Mouse (Mus musculus) neural tube, embryonic 12.5 days (tissue): ENCODE results near the gene Nap1l1. TPM values are rescaled to one million over a fixed set of nuclear protein-coding genes. Genes with fewer than 3 reads are reported as not detected.

Experiments used
- ATAC-seq: fragments of 200-750 bp; cut with Nextera tagmentation; 2 replicates; pipeline ENCODE4 v1.8.0; 2017; ENCODE audit warnings: low read depth, mild to moderate bottlenecking, moderate TSS enrichment, moderate library complexity; ENCODE audit not compliant: low FRiP score
- H3K27ac ChIP-seq: fragments of 300-500 bp; sonication (generic); 2 replicates; pipeline ENCODE4 v1.5.1; 2016
- H3K27me3 ChIP-seq: fragments of 300-500 bp; sonication (generic); replicated peaks from 2 replicates; pipeline ENCODE4 v1.6.1; 2016; ENCODE audit warnings: mild to moderate bottlenecking
- H3K36me3 ChIP-seq: fragments of 300-500 bp; sonication (generic); 2 replicates; pipeline ENCODE4 v1.6.1; 2016; ENCODE audit warnings: mild to moderate bottlenecking
- H3K4me1 ChIP-seq: fragments of 300-500 bp; sonication (generic); 2 replicates; pipeline ENCODE4 v1.6.1; 2016
- H3K4me2 ChIP-seq: fragments of 300-500 bp; sonication (generic); replicated peaks from 2 replicates; pipeline ENCODE4 v1.6.1; 2016; ENCODE audit warnings: mild to moderate bottlenecking
- H3K4me3 ChIP-seq: fragments of 300-500 bp; sonication (generic); 2 replicates; pipeline ENCODE4 v1.5.1; 2016
- H3K9ac ChIP-seq: fragments of 300-500 bp; sonication (generic); 2 replicates; pipeline ENCODE4 v1.6.1; 2016; ENCODE audit warnings: mild to moderate bottlenecking
- H3K9me3 ChIP-seq: fragments of 300-500 bp; sonication (generic); 2 replicates; pipeline ENCODE4 v1.6.1; 2016; ENCODE audit warnings: mild to moderate bottlenecking
- WGBS: fragments of 180-500 bp; shearing (Covaris S2); methylation state at CpG from one replicate; pipeline ENCODE4 v1.1.7; 2016; 5-methylcytosine and 5-hydroxymethylcytosine counted together
- polyA plus RNA-seq: library from polyadenylated mRNA; unstranded; fragments of >200 nt; fragmentation: Nextera tagmentation; extraction: Ambion mirVana; gene quantifications from 2 replicates; pipeline ENCODE4 v1.2.1, GENCODE M21; 2016

Nap1l1 gene
- polyA plus RNA-seq, 1 experiment from 2014 or later = 247 TPM

DNA sequence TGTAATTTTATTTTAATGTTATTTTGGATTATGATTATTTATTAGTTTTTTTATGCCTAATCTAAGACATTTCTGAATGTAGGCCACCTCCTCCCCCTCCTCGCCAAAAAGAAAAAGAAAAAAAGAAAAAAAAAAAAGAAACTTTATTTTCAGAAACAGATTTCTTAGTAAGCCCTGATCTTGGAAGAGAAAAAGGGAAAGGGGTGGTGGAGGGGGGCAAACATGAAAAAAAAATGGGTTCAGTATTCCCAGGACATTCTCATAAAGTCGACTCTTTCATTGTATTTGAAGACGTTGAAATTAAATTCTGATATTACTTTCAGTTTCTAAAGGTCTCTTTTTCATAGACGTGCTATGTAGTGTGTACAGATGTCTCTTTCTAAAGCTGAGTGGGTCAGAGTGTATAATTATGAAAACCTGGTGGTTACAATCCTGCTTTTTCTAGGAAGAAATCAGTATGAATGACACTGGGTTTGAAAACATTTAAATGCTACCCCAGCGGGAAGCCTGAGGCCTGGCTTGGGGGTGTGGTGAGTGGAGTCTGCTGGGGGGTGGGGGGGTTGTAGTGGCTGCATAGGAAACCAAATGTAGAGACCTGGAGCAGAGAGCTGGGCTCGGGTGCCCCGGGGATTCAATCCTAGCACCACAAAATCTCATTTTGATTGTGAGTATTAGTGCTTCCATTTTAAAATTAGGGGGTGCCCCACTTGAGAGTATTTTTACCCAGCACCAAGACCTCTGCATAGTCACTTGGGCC is 35.5 kb downstream of the Nap1l1 start:
- Histone ChIP-seq H3K36me3 (no peaks in the 10 kb centered on the region), H3K4me2 (peak overlapping the region; percentile 86), H3K9ac (peak overlapping the region; percentile 48; the same call in 1 of the 2 replicates), H3K4me1 (peaks cover 11% of the 10 kb centered on the region), H3K27ac (no peak overlapping the region), H3K4me3 (peak overlapping the region; percentile 82), H3K9me3 (no peaks in the 10 kb centered on the region), H3K27me3 (no peaks in the 10 kb centered on the region)
- ATAC-seq = no peak
- WGBS = 9% methylated on average over 7 of the region's 7 CpGs

DNA sequence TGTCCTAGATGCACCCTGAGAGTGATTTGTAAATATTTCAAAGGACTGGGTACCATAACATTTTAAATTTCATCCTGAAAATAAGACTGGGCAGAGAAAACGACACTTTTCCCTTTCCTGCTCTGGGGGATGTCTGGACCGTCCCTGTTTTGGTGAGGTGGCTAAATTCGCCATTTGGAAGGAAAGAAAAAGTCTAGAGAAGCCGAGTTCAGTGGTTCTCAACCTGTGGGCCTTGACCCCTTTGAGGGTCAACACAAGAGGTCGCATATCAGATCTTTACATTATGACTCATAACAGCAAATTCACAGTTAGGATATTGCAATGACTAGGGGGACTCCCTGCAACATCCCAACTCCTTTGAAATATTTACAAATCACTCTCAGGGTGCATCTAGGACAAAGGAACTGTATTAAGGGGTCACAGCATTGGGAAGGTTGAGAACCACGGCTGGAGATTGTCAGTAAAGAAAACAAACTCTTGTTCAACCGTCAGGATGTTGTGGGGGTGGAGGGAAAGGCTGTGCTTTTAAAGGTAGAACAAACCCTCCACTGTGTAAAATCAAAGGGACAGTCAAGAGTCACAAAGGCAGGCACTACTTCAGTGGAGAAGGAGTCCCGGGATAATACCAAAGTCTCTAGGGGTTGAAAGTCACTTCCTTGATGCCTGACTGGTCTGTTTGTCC is 36.2 kb downstream of the Nap1l1 start:
- Histone ChIP-seq H3K4me2 (peak overlapping the region; percentile 86), H3K4me3 (peak overlapping the region; percentile 31), H3K9me3 (no peaks in the 10 kb centered on the region), H3K36me3 (no peaks in the 10 kb centered on the region), H3K27me3 (no peaks in the 10 kb centered on the region), H3K27ac (no peak overlapping the region), H3K9ac (no peak overlapping the region), H3K4me1 (peaks cover 11% of the 10 kb centered on the region)
- ATAC-seq = no peak
- WGBS = 31% methylated on average over 8 of the region's 8 CpGs

DNA sequence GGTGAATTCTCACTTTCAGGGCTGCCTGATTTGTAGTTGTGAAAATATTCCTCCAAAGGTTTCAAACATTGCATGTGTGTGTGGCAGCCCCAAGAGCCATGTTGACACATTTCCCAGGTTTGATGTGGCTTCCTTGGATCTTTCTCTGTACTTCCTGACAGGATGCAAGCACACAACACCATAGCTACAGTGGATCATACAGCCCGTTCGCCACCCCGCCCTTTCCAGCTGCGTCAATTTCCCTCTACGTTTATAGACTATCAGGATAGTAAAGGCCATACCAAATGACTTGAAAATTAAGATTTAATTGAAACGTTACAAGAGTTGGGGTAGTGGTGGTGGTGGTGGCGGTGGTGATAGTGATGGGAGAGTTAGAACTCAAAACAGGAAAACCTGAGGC is 37.0 kb downstream of the Nap1l1 start:
- H3K27ac ChIP-seq = no peak overlapping the region
- H3K9ac ChIP-seq = no peak overlapping the region
- H3K4me2 ChIP-seq = peak overlapping the region; percentile 86; the same call in 1 of the 2 replicates
- peaks cover 11% of the 10 kb centered on the region for H3K4me1 ChIP-seq
- H3K4me3 ChIP-seq = no peak overlapping the region
- 77% methylated on average over 7 of the region's 7 CpGs for WGBS
- no peaks in the 10 kb centered on the region for H3K27me3 ChIP-seq
- no peaks in the 10 kb centered on the region for H3K9me3 ChIP-seq
- ATAC-seq = no peak
- no peaks in the 10 kb centered on the region for H3K36me3 ChIP-seq

DNA sequence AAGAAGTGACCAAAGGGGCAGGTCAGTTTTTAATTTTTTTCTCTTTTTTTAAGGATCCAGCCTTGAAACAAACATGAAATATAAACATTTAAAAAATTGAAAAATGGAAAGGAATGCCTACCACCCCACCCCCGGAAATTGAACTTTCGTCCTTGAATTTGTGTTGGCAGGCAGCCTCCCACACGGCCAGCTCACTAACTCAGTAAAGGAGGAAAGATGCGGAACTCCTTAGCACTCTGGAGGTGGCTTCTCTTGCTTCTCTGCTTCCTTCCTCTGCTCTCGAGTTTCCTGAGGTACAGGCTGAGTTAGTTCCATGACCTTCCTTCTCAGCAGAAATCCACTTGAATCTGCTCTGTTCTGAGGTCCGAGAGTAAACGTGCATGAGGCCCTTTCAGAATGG is 37.8 kb downstream of the Nap1l1 start:
- no peak overlapping the region for H3K4me3 ChIP-seq
- H3K27me3 ChIP-seq = no peaks in the 10 kb centered on the region
- ATAC-seq = no peak
- WGBS = 66% methylated on average over 7 of the region's 7 CpGs
- no peak overlapping the region for H3K27ac ChIP-seq
- no peaks in the 10 kb centered on the region for H3K9me3 ChIP-seq
- no peak overlapping the region for H3K4me2 ChIP-seq
- no peak overlapping the region for H3K9ac ChIP-seq
- peaks cover 11% of the 10 kb centered on the region for H3K4me1 ChIP-seq
- H3K36me3 ChIP-seq = no peaks in the 10 kb centered on the region

DNA sequence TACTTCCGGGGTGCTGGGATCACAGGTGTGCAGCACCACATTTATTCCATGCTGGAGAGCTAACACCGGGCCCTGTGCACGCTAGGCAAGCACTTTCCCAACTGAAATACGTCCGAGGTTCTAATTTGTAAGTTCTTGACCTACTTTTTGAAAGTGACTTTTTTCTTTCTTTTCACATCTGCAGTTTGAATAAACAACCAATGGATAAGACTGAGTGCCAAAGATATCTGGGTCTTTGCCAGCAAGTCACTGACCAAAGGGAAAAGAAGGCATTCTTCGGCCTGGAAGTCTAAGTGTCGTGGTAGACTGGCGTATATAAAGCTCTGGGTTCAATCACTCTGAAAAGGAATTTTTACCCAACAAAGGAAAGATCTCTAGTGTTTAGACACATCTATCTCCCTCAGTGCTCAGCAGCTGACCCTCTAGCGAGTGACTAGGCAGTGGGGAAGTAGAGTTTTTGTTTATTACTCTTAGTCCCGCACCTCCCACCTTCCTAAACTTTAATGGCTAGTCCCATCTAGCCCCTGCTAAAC is 39.1 kb downstream of the Nap1l1 start:
- H3K4me2 ChIP-seq = no peak overlapping the region
- H3K27ac ChIP-seq = no peak overlapping the region
- no peaks in the 10 kb centered on the region for H3K27me3 ChIP-seq
- no peaks in the 10 kb centered on the region for H3K9me3 ChIP-seq
- H3K4me3 ChIP-seq = no peak overlapping the region
- no peaks in the 10 kb centered on the region for H3K36me3 ChIP-seq
- H3K9ac ChIP-seq = no peak overlapping the region
- WGBS = 83% methylated on average over 10 of the region's 10 CpGs
- no peak for ATAC-seq
- peaks cover 11% of the 10 kb centered on the region for H3K4me1 ChIP-seq

DNA sequence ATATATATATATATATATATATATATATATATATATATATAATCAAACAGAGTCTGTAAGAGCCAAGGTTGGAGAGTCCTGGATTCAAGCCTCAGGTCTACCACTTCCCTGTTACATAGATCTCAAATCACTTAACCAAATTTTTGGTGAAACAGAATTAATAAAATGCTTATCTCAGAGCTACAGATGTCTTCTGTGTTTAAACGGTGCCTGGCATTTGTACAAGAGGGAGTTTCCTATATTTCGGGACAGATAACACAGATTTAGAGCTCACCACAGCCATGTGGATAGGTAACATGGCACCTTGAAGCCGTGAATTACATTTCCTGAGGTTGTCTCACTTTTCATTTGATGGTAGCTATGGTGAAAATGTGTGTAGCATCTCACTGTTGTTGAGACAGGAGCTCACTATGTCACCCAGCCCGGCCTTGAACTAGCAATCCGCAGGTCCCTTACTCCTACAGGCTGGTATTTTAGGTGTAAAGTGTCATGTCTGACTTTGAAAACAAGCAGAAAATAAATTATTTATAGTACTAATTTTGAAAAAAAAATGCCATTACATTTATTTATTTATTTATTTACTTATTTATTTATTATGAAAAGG is 41.4 kb downstream of the Nap1l1 start:
- 94% methylated on average over 5 of the region's 5 CpGs for WGBS

DNA sequence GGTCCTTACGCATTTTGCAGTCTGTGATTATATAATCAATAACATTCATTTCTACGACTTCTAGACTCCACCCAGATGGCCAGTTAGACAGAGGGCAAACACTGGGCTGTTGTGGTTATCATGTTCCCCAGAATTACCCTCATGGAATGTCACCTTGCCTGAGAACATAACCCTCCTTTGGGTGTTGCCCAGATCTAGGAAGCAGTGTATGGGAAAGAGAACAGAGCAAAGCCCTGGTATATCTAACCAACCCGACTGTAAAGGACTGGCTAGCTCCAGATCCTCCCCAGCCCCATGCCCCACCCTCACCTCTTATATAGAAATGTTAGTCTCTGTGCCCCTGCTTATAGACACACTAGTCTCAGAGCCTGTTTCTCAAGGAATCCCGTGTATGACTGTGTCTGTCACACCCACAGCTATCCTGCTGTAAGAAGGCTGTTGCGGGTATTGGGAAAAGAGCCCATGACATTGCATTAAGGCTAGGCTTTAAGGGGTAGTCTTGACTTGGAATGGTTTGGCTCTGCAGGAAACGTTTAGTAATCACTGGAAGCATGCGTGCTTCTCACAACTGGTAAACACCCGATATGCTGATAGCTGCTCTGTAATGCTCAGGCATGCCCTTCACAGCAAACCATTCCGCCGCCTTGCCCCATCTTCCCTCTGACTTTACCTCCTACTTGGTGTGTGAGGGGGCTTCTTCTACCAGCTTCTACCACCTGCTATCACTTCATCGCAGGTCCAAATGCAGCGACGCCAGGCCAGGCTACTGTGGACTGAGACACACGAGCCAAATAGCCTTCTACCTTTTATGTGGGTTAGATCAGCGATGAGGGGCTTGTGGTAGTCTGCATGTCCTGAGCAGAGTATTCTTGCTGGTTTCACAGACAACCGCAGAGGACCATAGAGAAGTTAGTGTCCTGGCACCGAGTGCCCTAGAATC is 42.3 kb downstream of the Nap1l1 start:
- H3K9ac ChIP-seq = no peak overlapping the region
- H3K9me3 ChIP-seq = no peaks in the 10 kb centered on the region
- peaks cover 3% of the 10 kb centered on the region; the same call in 1 of the 2 replicates for H3K4me1 ChIP-seq
- no peak overlapping the region for H3K4me2 ChIP-seq
- ATAC-seq = no peak
- H3K27me3 ChIP-seq = no peaks in the 10 kb centered on the region
- no peak overlapping the region for H3K27ac ChIP-seq
- H3K4me3 ChIP-seq = no peak overlapping the region
- no peaks in the 10 kb centered on the region for H3K36me3 ChIP-seq
- WGBS = 91% methylated on average over 17 of the region's 17 CpGs

More for the DNA sequence above, 41.4 kb downstream of the Nap1l1 start:
- Histone ChIP-seq H3K4me2 (no peak overlapping the region), H3K4me1 (peaks cover 3% of the 10 kb centered on the region), H3K27ac (no peak overlapping the region), H3K4me3 (no peak overlapping the region), H3K36me3 (no peaks in the 10 kb centered on the region), H3K27me3 (no peaks in the 10 kb centered on the region), H3K9ac (no peak overlapping the region), H3K9me3 (no peaks in the 10 kb centered on the region)
- no peak for ATAC-seq

DNA sequence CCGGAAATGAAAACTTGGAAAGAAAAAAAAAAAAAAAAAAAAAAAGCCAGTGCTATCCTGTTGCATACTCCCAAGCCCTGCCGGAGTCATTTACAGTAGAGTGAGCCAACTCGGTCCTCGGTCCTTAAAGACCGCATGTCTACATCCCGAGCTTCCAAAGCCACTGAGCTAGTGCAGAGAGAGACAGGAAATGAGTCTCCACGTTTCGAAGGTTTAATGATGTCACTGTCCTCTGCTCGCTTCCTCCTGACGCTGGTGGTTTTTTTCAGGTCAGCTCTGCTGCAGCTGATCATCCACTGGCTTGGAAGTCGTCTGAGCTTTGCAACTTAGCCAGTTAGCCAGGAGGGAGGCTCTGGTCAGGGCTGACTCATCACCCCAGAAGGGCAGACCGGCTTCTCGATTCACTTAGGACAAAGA is 43.2 kb downstream of the Nap1l1 start:
- H3K36me3 ChIP-seq = no peaks in the 10 kb centered on the region
- no peak overlapping the region for H3K4me2 ChIP-seq
- no peak overlapping the region for H3K4me3 ChIP-seq
- WGBS = 67% methylated on average over 13 of the region's 13 CpGs
- H3K27me3 ChIP-seq = no peaks in the 10 kb centered on the region
- H3K9ac ChIP-seq = no peak overlapping the region
- ATAC-seq = no peak
- H3K9me3 ChIP-seq = no peaks in the 10 kb centered on the region
- no peak overlapping the region for H3K27ac ChIP-seq
- H3K4me1 ChIP-seq = peaks cover 7% of the 10 kb centered on the region; the same call in 1 of the 2 replicates

DNA sequence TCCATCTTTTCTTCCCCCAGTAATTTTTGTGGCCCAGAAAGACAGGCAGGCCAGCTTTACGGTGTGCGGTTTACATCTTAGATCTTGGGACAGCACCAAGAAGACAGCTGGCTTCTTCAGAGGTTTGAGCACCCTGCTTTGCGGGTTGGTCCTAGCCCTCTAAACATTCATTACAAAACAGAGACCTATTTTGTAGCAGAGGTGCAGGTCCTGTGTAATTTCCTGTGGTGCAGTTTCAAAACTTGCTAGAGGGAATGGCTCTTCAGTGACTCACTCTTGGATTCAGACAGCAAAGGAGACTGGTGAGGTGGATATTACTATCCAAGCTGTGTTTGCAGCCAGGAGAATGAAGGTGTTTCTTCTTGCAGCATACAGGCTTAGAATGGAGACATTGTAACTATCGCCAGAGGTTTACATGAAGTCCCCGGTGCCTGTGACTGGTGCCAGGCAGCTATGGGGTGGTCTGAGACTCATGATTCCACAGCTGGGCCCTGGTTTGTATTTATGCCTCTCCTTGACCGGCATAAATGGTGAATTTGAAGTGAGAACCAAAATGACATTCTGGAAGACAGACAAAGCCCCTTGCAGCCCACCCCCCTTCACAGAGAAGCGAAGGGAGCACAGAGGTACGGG is 43.9 kb downstream of the Nap1l1 start:
- H3K4me1 ChIP-seq = peaks cover 7% of the 10 kb centered on the region; the same call in 1 of the 2 replicates
- no peaks in the 10 kb centered on the region for H3K27me3 ChIP-seq
- no peak overlapping the region for H3K4me3 ChIP-seq
- ATAC-seq = no peak
- WGBS = 90% methylated on average over 8 of the region's 8 CpGs
- no peak overlapping the region for H3K9ac ChIP-seq
- no peak overlapping the region for H3K4me2 ChIP-seq
- H3K36me3 ChIP-seq = no peaks in the 10 kb centered on the region
- H3K9me3 ChIP-seq = no peaks in the 10 kb centered on the region
- H3K27ac ChIP-seq = no peak overlapping the region

DNA sequence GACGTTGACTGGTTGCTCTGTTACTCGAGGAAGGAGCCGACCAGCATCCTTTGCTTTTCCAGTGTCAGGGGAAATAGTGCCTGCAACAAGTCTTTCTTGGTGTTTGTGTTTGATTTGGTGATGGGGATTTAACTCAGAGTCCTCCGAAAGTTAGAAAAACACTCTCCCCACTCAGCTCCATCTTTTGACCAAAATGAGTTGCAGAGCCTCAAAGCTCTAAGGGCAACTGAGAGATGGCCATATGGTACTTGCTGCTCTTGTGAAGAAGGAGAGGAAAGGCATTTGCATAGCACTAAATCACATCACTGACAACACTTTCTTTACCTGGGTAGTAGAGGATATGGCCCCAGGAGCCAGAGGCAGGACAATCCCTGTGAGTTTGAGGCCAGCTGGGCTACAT is 45.3 kb downstream of the Nap1l1 start:
- peaks cover 7% of the 10 kb centered on the region; the same call in 1 of the 2 replicates for H3K4me1 ChIP-seq
- H3K4me2 ChIP-seq = no peak overlapping the region
- 75% methylated on average over 4 of the region's 4 CpGs for whole genome bisulfite sequencing
- H3K9me3 ChIP-seq = no peaks in the 10 kb centered on the region
- no peak overlapping the region for H3K27ac ChIP-seq
- H3K27me3 ChIP-seq = no peaks in the 10 kb centered on the region
- no peak overlapping the region for H3K9ac ChIP-seq
- no peak for ATAC-seq
- H3K4me3 ChIP-seq = no peak overlapping the region
- H3K36me3 ChIP-seq = no peaks in the 10 kb centered on the region

DNA sequence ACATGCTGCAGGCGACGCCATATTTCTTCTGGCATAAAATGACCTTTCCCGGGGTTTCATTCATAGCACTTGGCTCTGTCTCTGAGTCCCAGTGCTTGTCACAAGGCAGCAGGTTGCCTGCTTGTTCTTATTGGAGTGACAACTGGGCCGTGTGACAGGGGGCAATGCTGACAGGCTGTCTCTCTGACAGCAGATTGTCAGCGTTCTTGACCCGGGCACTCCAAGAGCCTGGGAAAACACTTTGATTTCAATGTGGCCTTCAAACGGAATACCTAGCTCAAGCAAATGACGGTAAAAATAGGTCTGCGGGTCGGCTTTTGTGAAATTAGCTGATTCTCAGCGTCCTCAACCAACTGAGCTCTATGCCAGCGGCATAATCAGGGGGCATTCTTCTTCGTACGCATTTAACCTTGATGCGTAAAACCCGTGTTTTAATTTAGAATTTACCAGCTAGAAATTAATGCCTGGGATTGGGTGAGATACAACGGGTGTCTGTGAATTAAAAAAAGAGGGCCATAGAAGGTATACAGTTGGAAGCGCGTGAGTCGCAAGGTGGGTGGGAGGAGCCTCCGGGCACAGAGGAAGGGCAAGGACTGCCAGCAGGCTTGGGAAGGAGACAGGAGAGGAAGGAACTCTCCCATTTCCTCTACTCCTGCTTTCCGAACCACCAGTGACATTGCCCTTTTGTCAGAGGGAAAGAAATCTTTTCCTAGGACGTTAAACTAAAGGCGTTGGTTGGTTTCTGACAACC is 46.8 kb downstream of the Nap1l1 start:
- H3K9ac ChIP-seq = no peak overlapping the region
- ATAC-seq = no peak
- no peaks in the 10 kb centered on the region for H3K27me3 ChIP-seq
- H3K27ac ChIP-seq = no peak overlapping the region
- H3K4me2 ChIP-seq = peak overlapping the region; percentile 35
- WGBS = 64% methylated on average over 24 of the region's 24 CpGs
- peaks cover 15% of the 10 kb centered on the region for H3K4me1 ChIP-seq
- H3K36me3 ChIP-seq = no peaks in the 10 kb centered on the region
- no peaks in the 10 kb centered on the region for H3K9me3 ChIP-seq
- H3K4me3 ChIP-seq = no peak overlapping the region
